Mouse (Mus musculus) testis, adult 2 months (tissue): Measurements from ENCODE around the gene Tagln2.

ENCODE experiments used
- CTCF ChIP-seq: fragments of 200-500 bp; IDR thresholded peaks from 2 replicates; pipeline ENCODE4 v1.5.1; 2012; ENCODE audit warnings: low read depth, mild to moderate bottlenecking, inconsistent platforms, low read length, moderate library complexity; ENCODE audit not compliant: control insufficient read depth, insufficient read depth, insufficient replicate concordance
- POLR2A ChIP-seq: fragments of 200-500 bp; IDR thresholded peaks from 2 replicates; pipeline ENCODE4 v1.6.1; 2012; ENCODE audit warnings: low read depth, mild to moderate bottlenecking, inconsistent platforms, low read length, moderate library complexity; ENCODE audit not compliant: control insufficient read depth

- TF ChIP-seq CTCF (no peak), POLR2A (no peak)
Observed at GRCm38 (mm10) chr1:172461602-172462001, 38.2 kb upstream of the Tagln2 start.
